Mouse (Mus musculus): ENCODE results near the gene Gm20696. TPM values are rescaled to one million over a fixed set of nuclear protein-coding genes. Genes with fewer than 3 reads are reported as not detected.

The Gm20696 gene
- total RNA-seq, 1 experiment from 2014 or later = 5.0 TPM

GRCm38 (mm10) chr6:99483556-99483955 is 183.0 kb downstream of the Gm20696 start:
- DNase-seq = no peak

DNA sequence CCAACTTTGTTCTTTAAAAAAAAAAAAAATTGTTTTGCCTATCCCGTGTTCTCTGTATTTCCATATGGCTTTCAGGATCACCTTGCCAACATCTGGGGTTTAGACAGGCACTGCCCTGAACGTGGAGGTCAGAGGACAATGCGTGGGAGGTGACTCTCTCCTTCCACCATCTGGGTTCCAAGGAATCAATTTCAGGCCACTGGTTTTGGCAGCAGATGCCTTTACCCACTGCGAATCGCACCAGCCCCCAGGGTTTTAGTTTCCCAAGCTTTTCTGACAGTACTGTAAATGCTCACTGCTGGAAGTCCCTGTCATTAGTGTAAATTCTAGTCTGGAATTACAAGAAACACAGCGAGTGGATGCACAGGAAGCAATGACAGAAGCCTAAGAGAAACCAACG is 185.0 kb downstream of the Gm20696 start:
- DNase-seq = no peak

DNA sequence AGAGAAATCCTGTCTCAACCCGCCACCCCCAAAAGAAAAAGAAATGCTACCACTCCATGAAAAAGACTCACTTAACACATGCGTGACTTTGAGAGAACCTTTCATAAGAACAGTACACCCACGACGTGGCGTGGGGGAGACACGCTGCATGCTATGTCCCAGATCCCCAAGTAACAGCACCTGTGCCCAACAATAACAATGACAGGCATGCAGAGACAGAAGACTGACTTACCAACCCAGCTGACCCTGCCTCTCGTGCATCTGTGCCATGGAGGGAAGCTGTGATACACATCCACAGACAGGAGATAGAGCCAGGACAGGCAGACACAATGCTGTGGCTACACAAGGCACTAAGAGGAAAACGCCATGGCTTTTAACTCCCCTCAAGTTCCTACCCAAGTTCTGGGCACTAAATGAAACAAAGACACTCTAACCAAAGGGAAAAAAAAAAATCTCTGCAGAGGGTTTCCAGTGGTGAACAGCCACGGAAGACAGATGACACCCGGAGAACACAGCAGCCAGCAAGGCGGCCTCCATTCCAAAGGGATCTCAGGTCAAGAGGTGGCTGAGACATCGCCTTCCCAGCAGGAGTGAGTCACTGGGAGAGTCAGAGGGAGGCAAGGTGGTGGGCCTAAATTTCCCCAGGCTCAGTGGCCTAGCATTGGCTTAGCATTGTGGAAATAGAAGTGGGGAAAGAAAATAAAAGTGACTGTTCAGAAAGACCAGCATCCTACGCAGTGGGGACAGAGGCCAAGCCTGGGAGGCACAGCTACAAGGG is 187.5 kb downstream of the Gm20696 start:
- no peak for DNase-seq

DNA sequence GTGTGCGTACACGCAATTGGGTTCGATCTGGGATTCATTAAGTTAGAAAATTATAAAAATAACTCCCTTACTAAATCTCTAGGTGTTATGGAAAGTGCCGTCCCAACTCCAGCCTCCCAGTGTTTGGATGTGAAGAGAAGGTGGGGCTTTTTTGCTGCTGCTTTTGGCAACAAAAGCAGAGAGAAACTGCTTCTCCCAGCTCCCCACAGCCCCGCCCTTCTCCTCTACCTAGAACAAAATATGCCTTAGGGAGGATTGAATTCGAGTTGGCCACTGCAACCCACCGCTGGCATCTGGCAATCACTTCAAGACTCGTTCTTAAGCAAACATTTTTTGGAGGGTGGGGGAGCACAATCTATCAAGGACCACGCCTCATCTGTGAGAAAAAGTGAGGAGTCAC is 191.6 kb downstream of the Gm20696 start:
- no peak for DNase-seq

- DNase-seq = no peak
Measured at GRCm38 (mm10) chr6:99470906-99471305, 195.7 kb downstream of the Gm20696 start.

DNA sequence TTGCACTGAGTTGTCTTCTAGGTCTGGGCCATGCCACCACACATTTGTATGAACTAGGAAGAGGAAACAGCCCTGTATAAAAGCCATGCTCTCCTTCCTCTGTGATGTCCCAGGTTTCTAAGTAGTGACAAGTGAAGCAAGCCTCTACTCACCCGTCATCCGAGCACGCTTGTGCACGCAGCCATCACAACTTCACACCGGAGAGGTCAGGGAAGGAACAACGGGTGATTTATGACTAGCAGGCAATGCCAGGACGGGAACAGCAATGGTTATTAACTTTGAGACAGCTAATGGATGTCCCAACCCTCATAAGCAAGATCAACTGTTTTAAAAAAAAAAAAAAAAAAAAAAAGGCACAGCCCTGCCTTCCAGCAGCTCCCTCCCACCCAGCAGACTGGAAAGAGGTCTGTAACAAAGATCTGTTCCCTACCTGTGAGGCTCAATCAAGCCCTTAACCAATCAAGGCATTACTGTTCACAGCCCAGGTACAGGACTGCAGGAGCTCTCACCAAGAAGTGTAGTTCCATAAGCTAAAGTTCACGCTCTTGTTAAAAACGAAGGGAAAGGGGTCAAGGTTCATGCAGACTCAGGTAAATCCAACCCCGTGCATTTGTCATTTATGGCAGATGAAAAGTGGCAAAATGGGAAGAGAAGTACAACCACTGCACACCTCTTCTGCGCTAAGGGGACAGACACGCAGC is 197.3 kb downstream of the Gm20696 start:
- no peak for DNase-seq

DNA sequence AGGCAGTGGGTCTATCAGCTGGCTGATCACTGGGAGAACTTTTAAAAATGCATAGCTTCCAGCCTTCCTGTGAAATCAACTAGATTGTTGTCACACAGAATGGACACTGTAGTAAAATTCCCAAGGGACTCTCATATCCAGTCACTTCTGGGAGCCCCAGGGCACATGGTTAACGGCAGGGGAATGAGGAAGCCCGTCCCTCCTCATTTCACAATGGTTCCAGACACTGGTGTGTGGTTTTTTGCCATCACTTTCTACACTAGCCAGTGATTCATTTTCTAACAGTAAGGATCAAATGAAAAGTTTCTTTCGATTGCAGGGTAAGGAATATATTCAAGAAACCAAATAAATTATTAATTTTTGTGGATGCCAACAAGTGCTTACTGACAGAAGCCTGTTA is 198.8 kb downstream of the Gm20696 start:
- DNase-seq = no peak

DNA sequence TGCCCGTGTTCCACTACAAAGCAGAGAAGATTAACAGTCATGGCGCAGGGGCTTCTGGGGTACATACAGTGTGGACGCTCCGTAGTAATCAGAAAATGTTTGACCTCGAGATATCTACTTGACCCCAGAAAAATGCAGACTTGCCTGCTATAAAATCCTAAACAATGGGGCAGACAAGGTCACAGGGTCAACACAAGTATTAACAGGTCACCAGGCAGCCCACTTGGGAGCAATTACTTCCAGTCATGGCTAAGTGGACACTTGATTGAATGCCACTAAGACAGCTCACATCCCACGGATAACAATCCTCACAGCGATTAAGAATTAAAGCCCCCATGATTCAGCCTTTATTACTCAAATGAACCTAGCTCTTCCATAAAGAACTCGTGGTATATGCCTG is 199.5 kb downstream of the Gm20696 start:
- DNase-seq = no peak

DNA sequence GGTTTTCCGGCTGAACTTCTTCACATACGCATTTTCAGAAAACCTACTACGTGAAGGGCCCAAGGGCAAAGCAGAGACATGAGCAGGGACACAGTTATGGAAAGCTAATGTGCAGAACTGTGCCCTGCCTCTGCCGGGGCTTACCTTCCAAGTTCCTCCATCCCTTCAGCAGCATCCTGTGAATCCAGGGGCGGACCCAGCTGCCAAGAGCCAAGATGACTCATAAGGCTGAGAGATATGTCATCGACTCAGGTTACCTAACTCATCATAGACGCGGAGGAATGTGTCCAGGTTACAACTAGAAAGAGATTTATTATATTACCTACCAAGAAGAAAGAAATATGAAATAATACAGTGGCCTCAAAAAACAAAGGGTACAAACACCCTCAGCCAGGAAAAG is 200.2 kb downstream of the Gm20696 start:
- no peak for DNase-seq

DNA sequence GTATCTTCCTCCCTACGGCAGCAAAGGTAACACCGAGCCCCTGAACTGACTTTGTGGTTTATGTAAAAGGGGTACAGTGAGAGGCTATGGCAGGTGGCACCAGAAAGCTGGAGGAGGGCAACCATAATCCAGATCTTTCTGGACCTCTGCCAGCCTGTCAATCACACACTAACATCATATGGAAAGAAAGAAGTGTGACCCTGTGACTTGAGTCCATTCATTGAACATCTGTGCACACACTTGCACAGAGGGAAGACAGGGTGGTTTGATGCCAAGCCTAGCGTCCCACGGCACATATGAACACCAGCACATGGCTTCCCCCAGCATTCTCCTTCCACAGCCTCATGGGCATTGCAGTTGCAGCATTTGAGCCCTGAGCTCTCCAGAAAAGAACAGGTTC is 202.1 kb downstream of the Gm20696 start:
- no peak for DNase-seq

- DNase-seq = no peak
Measured at GRCm38 (mm10) chr6:99463906-99464305, 202.7 kb downstream of the Gm20696 start.

DNA sequence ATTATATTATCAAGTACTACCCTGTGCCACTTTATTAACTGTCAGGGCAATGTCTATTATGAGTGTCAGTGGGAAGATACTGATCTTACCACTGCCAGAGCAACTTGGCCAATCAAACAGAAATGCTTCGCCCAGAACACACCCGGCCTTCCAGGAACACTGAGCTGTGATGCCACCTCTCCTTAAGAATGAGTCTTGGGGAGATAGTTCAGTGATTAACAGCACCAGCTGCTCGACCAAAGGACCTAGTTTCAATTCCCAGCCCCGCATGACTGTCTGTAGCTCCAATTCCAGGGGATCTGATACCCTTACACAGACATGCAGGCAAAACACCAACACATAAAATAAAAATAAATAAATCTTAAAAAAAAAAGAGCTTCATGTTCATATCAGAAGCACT is 207.8 kb downstream of the Gm20696 start:
- no peak for DNase-seq

GRCm38 (mm10) chr6:99453763-99454520 is 212.7 kb downstream of the Gm20696 start:
- no peak for DNase-seq

- peak; percentile 34 for DNase-seq
Measured at GRCm38 (mm10) chr6:99452638-99453185, 213.9 kb downstream of the Gm20696 start.

- DNase-seq = no peak
Measured at GRCm38 (mm10) chr6:99451479-99451878, 215.1 kb downstream of the Gm20696 start.

GRCm38 (mm10) chr6:99447447-99447846 is 219.2 kb downstream of the Gm20696 start:
- no peak for DNase-seq

GRCm38 (mm10) chr6:99446801-99447415 is 219.7 kb downstream of the Gm20696 start:
- DNase-seq = peak; percentile 45

- no peak for DNase-seq
Measured at GRCm38 (mm10) chr6:99443460-99443859, 223.1 kb downstream of the Gm20696 start.

GRCm38 (mm10) chr6:99441100-99441499 is 225.5 kb downstream of the Gm20696 start:
- DNase-seq = no peak

- DNase-seq = no peak
Measured at GRCm38 (mm10) chr6:99440606-99441005, 226.0 kb downstream of the Gm20696 start.

GRCm38 (mm10) chr6:99439878-99440361 is 226.7 kb downstream of the Gm20696 start:
- DNase-seq = peak; percentile 42

Measured in adrenal gland, postnatal 14 days (tissue).